Mouse (Mus musculus) lung, adult 2 months (tissue): ENCODE measurements at regions not wholly inside any gene's neighbourhood (a gene's known extent, or its start where the extent isn't known, plus 50 kb on each side); places are given as distances from the start of the nearest gene placed in this dataset.
"Not testable (repeated sequence)": the region's sequence is repeated elsewhere in the genome, so short reads cannot be mapped to it uniquely, and the experiment has no call there.

Source experiments
- DNase-seq: peaks from one replicate; pipeline ENCODE4 v3.0.0; 2022
- H3K4me1 ChIP-seq: fragments of 200-500 bp; 2 replicates; pipeline ENCODE4 v1.6.1; 2011; ENCODE audit warnings: low read length; ENCODE audit not compliant: control insufficient read depth, insufficient read depth
- H3K4me3 ChIP-seq: fragments of 200-500 bp; replicated peaks from 2 replicates; pipeline ENCODE3; 2011; ENCODE audit warnings: low read depth, mild to moderate bottlenecking, control low read depth, low read length; ENCODE audit errors: extremely low read depth
- CTCF ChIP-seq: fragments of 200-500 bp; IDR thresholded peaks from 2 replicates; pipeline ENCODE4 v1.5.1; 2011; ENCODE audit warnings: mild to moderate bottlenecking, low read length, control low read depth; ENCODE audit not compliant: insufficient read depth
- POLR2A ChIP-seq: fragments of 200-500 bp; IDR thresholded peaks from 2 replicates; pipeline ENCODE4 v1.6.1; 2011; ENCODE audit warnings: low read depth, mild to moderate bottlenecking, control low read depth, low read length, borderline replicate concordance; ENCODE audit errors: extremely low read depth
- WGBS: fragments of 180-500 bp; shearing (Covaris S2); methylation state at CpG from one replicate; pipeline ENCODE4 v1.1.7; 2018; 5-methylcytosine and 5-hydroxymethylcytosine counted together

DNA sequence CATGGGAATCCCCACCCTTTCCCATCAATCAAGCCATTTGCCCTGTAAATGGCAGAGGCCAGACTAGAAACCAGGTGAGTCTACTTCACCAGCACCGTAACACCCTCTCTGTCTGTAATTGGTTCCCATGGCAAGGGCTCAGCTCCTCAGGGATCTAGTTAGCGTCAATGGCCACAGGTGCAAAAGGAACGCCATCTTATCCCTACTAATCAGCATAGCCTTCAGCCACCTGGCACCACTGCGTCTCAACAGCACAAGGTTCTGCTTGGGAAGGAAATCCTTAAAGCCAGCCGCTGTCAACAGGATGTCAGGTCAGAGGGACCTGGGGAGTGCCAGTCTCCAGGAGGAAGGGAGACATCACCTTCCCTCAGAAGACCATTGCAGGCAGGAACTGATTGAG, 77.2 kb upstream of the Galnt18 start:
- TF ChIP-seq CTCF (no peak), POLR2A (no peak)
- WGBS: 66% methylated on average over 5 of the region's 5 CpGs
- DNase-seq: no peak
- Histone ChIP-seq H3K4me1 (no peaks in the 10 kb centered on the region), H3K4me3 (no peak overlapping the region)

DNA sequence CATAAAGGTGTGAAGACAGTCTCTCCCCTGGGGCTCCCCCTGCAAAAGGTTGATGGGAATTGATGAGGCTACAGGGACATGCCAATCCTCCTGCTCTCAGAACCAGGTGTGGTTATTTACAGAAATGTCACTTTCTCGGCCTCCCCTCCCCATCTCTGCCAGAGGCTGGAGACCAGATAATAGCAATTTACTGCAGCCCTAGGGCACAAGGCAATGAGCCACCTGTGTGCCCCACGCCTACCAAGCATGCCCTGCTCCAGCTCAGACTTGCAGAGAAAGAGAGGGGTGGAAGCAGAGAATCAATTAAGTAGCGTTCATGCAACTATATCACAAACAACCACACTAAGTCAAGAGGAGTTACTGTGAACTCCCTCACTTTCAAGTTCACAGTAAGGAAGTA, 75.5 kb upstream of the Galnt18 start:
- 83% methylated on average over 3 of the region's 3 CpGs for WGBS
- Histone ChIP-seq H3K4me1 (no peaks in the 10 kb centered on the region), H3K4me3 (no peak overlapping the region)
- no peak for TF ChIP-seq CTCF
- DNase-seq: no peak

DNA sequence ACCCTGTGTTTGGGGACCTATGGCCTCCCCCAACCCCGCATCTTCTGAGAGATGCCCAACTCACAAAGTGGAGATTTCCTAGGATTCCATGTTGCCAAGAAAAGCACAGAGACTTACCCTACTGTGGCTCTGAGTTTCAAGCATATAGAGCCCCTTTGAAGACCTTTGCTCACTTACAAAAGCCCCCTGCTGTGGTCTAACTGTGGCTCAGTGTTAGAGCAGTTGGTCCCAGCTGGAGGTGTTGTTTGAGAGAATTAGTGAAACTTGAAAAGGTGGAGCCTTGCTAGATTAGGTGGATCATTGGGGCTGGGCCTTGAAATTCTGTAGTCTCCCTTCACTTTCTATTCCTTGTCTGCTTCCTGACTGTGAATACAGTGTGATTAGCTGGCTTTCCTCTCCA, 66.6 kb upstream of the Galnt18 start:
- no peak for DNase-seq
- WGBS: 72% methylated on average over 1 of the region's 1 CpGs
- TF ChIP-seq CTCF: no peak
- H3K4me1 ChIP-seq: no peaks in the 10 kb centered on the region
- no peak overlapping the region for H3K4me3 ChIP-seq

DNA sequence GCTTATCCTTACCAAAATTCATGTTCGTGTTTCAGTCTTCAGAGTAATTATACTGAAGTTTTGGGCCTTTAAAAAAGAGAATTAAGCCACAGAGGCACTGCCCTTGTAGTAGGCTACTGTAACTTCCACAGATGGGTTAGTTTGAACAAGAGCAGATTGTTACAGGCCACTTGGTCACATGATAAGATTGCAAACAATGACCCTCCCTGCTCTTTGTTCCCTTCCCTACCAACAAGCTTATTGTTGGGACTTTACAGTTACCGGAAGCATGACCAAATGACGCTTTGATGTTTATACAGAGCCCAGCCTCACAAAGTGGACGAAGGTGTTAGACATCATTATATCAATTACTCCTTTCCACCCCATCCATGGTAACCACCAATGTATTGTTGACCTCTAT, 63.9 kb upstream of the Galnt18 start:
- no peak for DNase-seq
- WGBS: 78% methylated on average over 4 of the region's 4 CpGs
- Histone ChIP-seq H3K4me1 (no peaks in the 10 kb centered on the region), H3K4me3 (no peak overlapping the region)
- TF ChIP-seq POLR2A (no peak), CTCF (no peak)

DNA sequence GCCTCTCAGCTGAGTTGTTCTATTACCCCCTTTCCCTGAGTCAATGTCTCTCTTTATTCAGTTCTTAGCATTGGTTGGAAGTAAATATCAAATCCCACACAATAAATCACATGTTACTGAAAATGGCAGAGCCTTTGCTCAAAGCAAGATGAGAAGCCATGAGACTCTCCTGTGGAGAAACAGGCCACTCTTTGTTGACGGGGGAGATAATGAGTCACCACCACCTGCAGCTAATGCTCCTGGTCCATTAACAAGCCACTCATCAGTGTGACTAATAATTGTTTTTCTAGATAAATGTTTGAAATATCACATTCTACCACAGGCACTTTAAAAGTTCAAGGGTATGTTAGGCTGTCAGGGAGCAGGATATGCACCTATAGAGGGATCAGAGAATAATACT, 61.0 kb upstream of the Galnt18 start:
- DNase-seq: no peak
- 82% methylated on average over 1 of the region's 1 CpGs for whole genome bisulfite sequencing
- no peak for TF ChIP-seq CTCF
- no peak for TF ChIP-seq POLR2A
- no peaks in the 10 kb centered on the region for H3K4me1 ChIP-seq
- no peak overlapping the region for H3K4me3 ChIP-seq

DNA sequence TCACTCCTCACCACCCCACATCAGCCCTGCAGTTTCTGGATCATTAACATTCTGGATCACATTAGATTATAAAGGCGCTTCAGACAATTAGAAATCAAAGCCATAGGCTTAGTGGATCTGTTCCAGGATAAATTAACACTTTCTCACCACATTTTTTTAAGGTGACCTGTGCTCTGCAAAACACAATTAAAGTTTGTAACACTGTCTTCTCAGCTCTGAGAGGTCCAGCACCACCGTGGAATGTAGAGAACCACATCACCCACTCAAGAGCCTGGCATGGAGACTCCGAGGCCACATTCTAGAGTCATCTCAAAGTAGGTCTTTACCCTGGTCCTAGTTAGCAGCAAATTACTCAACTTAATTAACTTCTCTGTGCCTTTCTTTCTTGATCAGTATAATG, 58.4 kb upstream of the Galnt18 start:
- Histone ChIP-seq H3K4me1 (no peaks in the 10 kb centered on the region), H3K4me3 (no peak overlapping the region)
- no peak for DNase-seq
- WGBS: 80% methylated on average over 3 of the region's 3 CpGs
- TF ChIP-seq POLR2A (no peak), CTCF (no peak)

DNA sequence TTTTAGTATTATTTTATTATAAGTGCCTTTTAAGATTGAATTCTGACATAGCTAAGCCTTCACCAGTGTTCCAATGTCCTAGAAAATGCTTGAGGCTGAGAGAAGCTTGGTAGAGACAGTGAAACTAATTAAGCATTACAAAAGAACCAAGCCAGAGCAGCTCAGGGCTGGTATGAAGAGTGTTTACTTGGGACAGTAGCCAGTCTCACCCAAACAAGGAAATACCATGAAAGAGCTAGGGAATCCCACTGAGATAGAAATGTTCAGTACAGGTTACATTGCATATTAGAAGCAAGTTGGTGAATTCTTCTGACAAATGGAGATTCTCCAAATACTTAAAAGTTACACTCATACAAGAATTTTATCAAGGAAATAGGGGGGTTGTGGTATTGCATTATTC, 54.6 kb upstream of the Galnt18 start:
- H3K4me3 ChIP-seq, DNase-seq, H3K4me1 ChIP-seq: not testable (repeated sequence)

DNA sequence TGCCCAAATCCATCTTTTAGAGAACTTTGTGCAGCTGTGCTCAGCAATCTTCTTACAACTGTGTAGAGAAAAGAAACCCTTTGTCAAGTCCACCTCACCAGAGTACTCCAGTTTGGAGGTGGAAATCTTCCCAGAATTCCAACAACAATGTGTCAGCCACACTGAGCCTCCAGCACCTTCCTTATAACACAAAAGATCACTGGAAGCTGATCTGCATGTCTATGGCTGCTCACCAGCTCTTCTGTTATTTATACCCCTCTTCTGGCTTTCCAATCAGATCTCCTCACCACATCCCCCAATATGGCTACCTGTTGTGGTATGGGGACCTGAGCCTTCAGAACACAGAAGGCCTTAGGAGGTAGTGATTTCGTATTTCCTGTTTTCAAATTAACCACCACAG, 50.2 kb upstream of the Galnt18 start:
- Histone ChIP-seq H3K4me1 (no peaks in the 10 kb centered on the region), H3K4me3 (no peak overlapping the region)
- TF ChIP-seq CTCF: no peak
- no peak for TF ChIP-seq POLR2A
- WGBS: 88% methylated on average over 1 of the region's 1 CpGs
- DNase-seq: no peak
